Mouse (Mus musculus) liver, embryonic 12.5 days (tissue): ENCODE measurements around the gene Rnf169. TPM values are rescaled to one million over a fixed set of nuclear protein-coding genes. Genes with fewer than 3 reads are reported as not detected.
A peak's percentile ranks its signal among the peaks of the same experiment; 100 is the strongest.

Source experiments
- ATAC-seq: fragments of 200-750 bp; cut with Nextera tagmentation; 2 replicates; pipeline ENCODE4 v1.8.0; 2017; ENCODE audit warnings: moderate number of reproducible peaks, mild to moderate bottlenecking, moderate library complexity
- H3K27ac ChIP-seq: fragments of 300-500 bp; sonication (generic); 2 replicates; pipeline ENCODE4 v1.5.1; 2016; ENCODE audit warnings: mild to moderate bottlenecking
- H3K27me3 ChIP-seq: fragments of 300-500 bp; sonication (generic); replicated peaks from 2 replicates; pipeline ENCODE4 v1.6.1; 2016; ENCODE audit warnings: mild to moderate bottlenecking, moderate library complexity
- H3K36me3 ChIP-seq: fragments of 300-500 bp; sonication (generic); 2 replicates; pipeline ENCODE4 v1.6.1; 2016; ENCODE audit warnings: mild to moderate bottlenecking, moderate library complexity
- H3K4me1 ChIP-seq: fragments of 300-500 bp; sonication (generic); 2 replicates; pipeline ENCODE4 v1.6.1; 2016
- H3K4me2 ChIP-seq: fragments of 300-500 bp; sonication (generic); 2 replicates; pipeline ENCODE4 v1.6.1; 2016; ENCODE audit warnings: mild to moderate bottlenecking, moderate library complexity
- H3K4me3 ChIP-seq: fragments of 300-500 bp; sonication (generic); 2 replicates; pipeline ENCODE4 v1.5.1; 2016; ENCODE audit warnings: mild to moderate bottlenecking, moderate library complexity
- H3K9ac ChIP-seq: fragments of 300-500 bp; sonication (generic); 2 replicates; pipeline ENCODE4 v1.6.1; 2016; ENCODE audit warnings: mild to moderate bottlenecking, moderate library complexity
- H3K9me3 ChIP-seq: fragments of 300-500 bp; sonication (generic); replicated peaks from 2 replicates; pipeline ENCODE4 v1.6.1; 2016; ENCODE audit warnings: mild to moderate bottlenecking, moderate library complexity
- WGBS: fragments of 180-500 bp; shearing (Covaris S2); methylation state at CpG from one replicate; pipeline ENCODE4 v1.1.7; 2016; ENCODE audit not compliant: insufficient replicate concordance; 5-methylcytosine and 5-hydroxymethylcytosine counted together
- polyA plus RNA-seq: library from polyadenylated mRNA; unstranded; fragments of >200 nt; fragmentation: Nextera tagmentation; extraction: Ambion mirVana; gene quantifications from 2 replicates; pipeline ENCODE4 v1.2.1, GENCODE M21; 2016

Rnf169 gene
- polyA plus RNA-seq, 1 experiment from 2014 or later, result 2.1 TPM

GRCm38 (mm10) chr7:99920416-99920815, 59.8 kb downstream of the Rnf169 start:
- Histone ChIP-seq H3K36me3 (peaks cover 25% of the 10 kb centered on the region), H3K27me3 (peaks cover 40% of the 10 kb centered on the region), H3K9me3 (no peaks in the 10 kb centered on the region), H3K4me3 (no peak overlapping the region), H3K4me1 (peaks cover 12% of the 10 kb centered on the region), H3K27ac (no peak overlapping the region), H3K4me2 (no peak overlapping the region), H3K9ac (no peak overlapping the region)
- 70% methylated on average over 2 of the region's 2 CpGs for WGBS
- no peak for ATAC-seq

GRCm38 (mm10) chr7:99919971-99920370, 60.3 kb downstream of the Rnf169 start:
- WGBS, result 78% methylated on average over 6 of the region's 6 CpGs
- peaks cover 43% of the 10 kb centered on the region for H3K27me3 ChIP-seq
- peaks cover 12% of the 10 kb centered on the region for H3K4me1 ChIP-seq
- H3K4me2 ChIP-seq, result no peak overlapping the region
- no peaks in the 10 kb centered on the region for H3K9me3 ChIP-seq
- ATAC-seq, result no peak
- H3K27ac ChIP-seq, result no peak overlapping the region
- no peak overlapping the region for H3K4me3 ChIP-seq
- peaks cover 20% of the 10 kb centered on the region for H3K36me3 ChIP-seq
- no peak overlapping the region for H3K9ac ChIP-seq

- Histone ChIP-seq H3K4me1 (peaks cover 12% of the 10 kb centered on the region), H3K9ac (no peak overlapping the region), H3K4me2 (no peak overlapping the region), H3K9me3 (no peaks in the 10 kb centered on the region), H3K4me3 (no peak overlapping the region), H3K27ac (no peak overlapping the region), H3K27me3 (peaks cover 51% of the 10 kb centered on the region), H3K36me3 (peaks cover 12% of the 10 kb centered on the region)
- WGBS, result 86% methylated on average over 2 of the region's 2 CpGs
- ATAC-seq, result no peak
Measured at GRCm38 (mm10) chr7:99919164-99919563, 61.1 kb downstream of the Rnf169 start.

GRCm38 (mm10) chr7:99917320-99917844, 62.9 kb downstream of the Rnf169 start:
- H3K4me2 ChIP-seq, result peak overlapping the region; percentile 67
- no peaks in the 10 kb centered on the region for H3K9me3 ChIP-seq
- H3K4me1 ChIP-seq, result peaks cover 12% of the 10 kb centered on the region
- H3K4me3 ChIP-seq, result peak overlapping the region; percentile 37
- H3K27ac ChIP-seq, result no peak overlapping the region
- H3K27me3 ChIP-seq, result peaks cover 56% of the 10 kb centered on the region
- WGBS, result 2% methylated on average over 36 of the region's 36 CpGs
- no peak for ATAC-seq
- peaks cover 4% of the 10 kb centered on the region; the same call in 1 of the 2 replicates for H3K36me3 ChIP-seq
- H3K9ac ChIP-seq, result peak overlapping the region; percentile 42; the same call in 1 of the 2 replicates

- H3K4me1 ChIP-seq, result peaks cover 12% of the 10 kb centered on the region
- no peaks in the 10 kb centered on the region for H3K9me3 ChIP-seq
- H3K27ac ChIP-seq, result no peak overlapping the region
- H3K4me2 ChIP-seq, result peak overlapping the region; percentile 67
- ATAC-seq, result no peak
- peaks cover 58% of the 10 kb centered on the region for H3K27me3 ChIP-seq
- 7% methylated on average over 22 of the region's 22 CpGs for WGBS
- H3K4me3 ChIP-seq, result peak overlapping the region; percentile 37
- peaks cover 4% of the 10 kb centered on the region; the same call in 1 of the 2 replicates for H3K36me3 ChIP-seq
- 0 out of 2 replicates have a peak overlapping the region, but pooled peaks have one; percentile 42 for H3K9ac ChIP-seq
Measured at GRCm38 (mm10) chr7:99916741-99917319, 63.4 kb downstream of the Rnf169 start.

GRCm38 (mm10) chr7:99915511-99915910, 64.7 kb downstream of the Rnf169 start:
- H3K4me3 ChIP-seq, result no peak overlapping the region
- no peak for ATAC-seq
- peaks cover 60% of the 10 kb centered on the region for H3K27me3 ChIP-seq
- 31% methylated on average over 2 of the region's 2 CpGs for WGBS
- H3K27ac ChIP-seq, result no peak overlapping the region
- H3K4me1 ChIP-seq, result peaks cover 12% of the 10 kb centered on the region
- H3K9ac ChIP-seq, result no peak overlapping the region
- no peak overlapping the region for H3K4me2 ChIP-seq
- no peaks in the 10 kb centered on the region for H3K36me3 ChIP-seq
- H3K9me3 ChIP-seq, result no peaks in the 10 kb centered on the region

- Histone ChIP-seq H3K4me2 (no peak overlapping the region), H3K4me1 (peaks cover 12% of the 10 kb centered on the region), H3K9ac (no peak overlapping the region), H3K27ac (no peak overlapping the region), H3K4me3 (no peak overlapping the region), H3K9me3 (no peaks in the 10 kb centered on the region), H3K36me3 (no peaks in the 10 kb centered on the region), H3K27me3 (peaks cover 59% of the 10 kb centered on the region)
- 73% methylated on average over 10 of the region's 10 CpGs for WGBS
- ATAC-seq, result no peak
Measured at GRCm38 (mm10) chr7:99914316-99914715, 65.9 kb downstream of the Rnf169 start.

GRCm38 (mm10) chr7:99911038-99911437, 69.2 kb downstream of the Rnf169 start:
- no peak for ATAC-seq
- Histone ChIP-seq H3K4me1 (peaks cover 23% of the 10 kb centered on the region), H3K36me3 (no peaks in the 10 kb centered on the region), H3K27me3 (peaks cover 26% of the 10 kb centered on the region), H3K4me2 (no peak overlapping the region), H3K9me3 (no peaks in the 10 kb centered on the region), H3K4me3 (no peak overlapping the region), H3K27ac (no peak overlapping the region), H3K9ac (no peak overlapping the region)
- WGBS, result 46% methylated on average over 5 of the region's 5 CpGs

- Histone ChIP-seq H3K27ac (no peak overlapping the region), H3K36me3 (no peaks in the 10 kb centered on the region), H3K27me3 (0 out of 2 replicates have a peak, but pooled peaks cover 5% of the 10 kb centered on the region), H3K4me1 (peaks cover 23% of the 10 kb centered on the region), H3K4me2 (no peak overlapping the region), H3K9ac (no peak overlapping the region), H3K9me3 (no peaks in the 10 kb centered on the region), H3K4me3 (no peak overlapping the region)
- peak; percentile 71 for ATAC-seq
- WGBS, result 25% methylated on average over 3 of the region's 3 CpGs
Measured at GRCm38 (mm10) chr7:99907463-99907862, 72.8 kb downstream of the Rnf169 start.

GRCm38 (mm10) chr7:99906346-99906745, 73.9 kb downstream of the Rnf169 start:
- Histone ChIP-seq H3K4me3 (no peak overlapping the region), H3K27me3 (peaks cover 11% of the 10 kb centered on the region), H3K4me2 (no peak overlapping the region), H3K9me3 (no peaks in the 10 kb centered on the region), H3K36me3 (no peaks in the 10 kb centered on the region), H3K27ac (no peak overlapping the region), H3K9ac (no peak overlapping the region), H3K4me1 (peaks cover 23% of the 10 kb centered on the region)
- no peak for ATAC-seq
- WGBS, result 63% methylated on average over 3 of the region's 3 CpGs

- Histone ChIP-seq H3K36me3 (no peaks in the 10 kb centered on the region), H3K4me1 (peaks cover 23% of the 10 kb centered on the region), H3K4me3 (no peak overlapping the region), H3K27me3 (peaks cover 10% of the 10 kb centered on the region), H3K9me3 (no peaks in the 10 kb centered on the region), H3K9ac (no peak overlapping the region), H3K27ac (no peak overlapping the region), H3K4me2 (no peak overlapping the region)
- ATAC-seq, result no peak
- WGBS, result 18% methylated on average over 3 of the region's 3 CpGs
Measured at GRCm38 (mm10) chr7:99904421-99905005, 75.7 kb downstream of the Rnf169 start.

GRCm38 (mm10) chr7:99902918-99903665, 77.2 kb downstream of the Rnf169 start:
- Histone ChIP-seq H3K27me3 (peaks cover 10% of the 10 kb centered on the region), H3K9ac (no peak overlapping the region), H3K36me3 (no peaks in the 10 kb centered on the region), H3K4me3 (no peak overlapping the region), H3K27ac (no peak overlapping the region), H3K4me2 (no peak overlapping the region), H3K9me3 (no peaks in the 10 kb centered on the region), H3K4me1 (peaks cover 18% of the 10 kb centered on the region)
- no peak for ATAC-seq
- WGBS, result 69% methylated on average over 11 of the region's 11 CpGs
